In genomic region chr3:27941634-27942033, GRCm38 (mm10) we compare ENCODE assay signal across 21 mouse cellular contexts. TPM values are rescaled to one million over a fixed set of nuclear protein-coding genes. Genes with fewer than 3 reads are reported as not detected.
A peak's percentile ranks its signal among the peaks of the same experiment; 100 is the strongest.
DNase-seq lines count a peak whose midpoint lies in the region; ATAC-seq lines count a peak whose summit lies in the region.
"Had no signal": no experiment of that assay in that cellular context is flagged by ENCODE, and none has a peak within 500 bp of the region (broad histone marks: within the 10 kb centered on the region; RNA-seq: fewer than 3 reads in every experiment).

No protein-coding gene starts in this region.

- H3K27me3 ChIP-seq in intestine, embryonic 14.5 days (replicated peaks; ENCODE audit: control insufficient read depth, insufficient read depth, low read length), result no peaks in the 10 kb centered on the region
- no peaks in the 10 kb centered on the region for H3K27me3 ChIP-seq in intestine, embryonic 15.5 days (replicated peaks)
- no peaks in the 10 kb centered on the region for H3K27me3 ChIP-seq in hindbrain, embryonic 11.5 days (ENCODE audit: control insufficient read depth, insufficient read depth, low read length)
- H3K27me3 ChIP-seq: CH12.LX had no signal

- H3K4me1 ChIP-seq in intestine, embryonic 14.5 days (replicated peaks; ENCODE audit: control insufficient read depth, insufficient read depth, low read length), result peaks cover 10% of the 10 kb centered on the region; the same call in 1 of the 2 replicates
- H3K4me1 ChIP-seq in intestine, embryonic 15.5 days (replicated peaks), result peaks cover 3% of the 10 kb centered on the region; the same call in 1 of the 2 replicates
- H3K4me1 ChIP-seq in hindbrain, embryonic 11.5 days (replicated peaks; ENCODE audit: control insufficient read depth, insufficient read depth, low read length), result peaks cover 2% of the 10 kb centered on the region; the same call in 1 of the 2 replicates

- no peaks in the 10 kb centered on the region for H3K9me3 ChIP-seq in intestine, embryonic 14.5 days (ENCODE audit: control insufficient read depth, low read length)
- no peaks in the 10 kb centered on the region for H3K9me3 ChIP-seq in intestine, embryonic 15.5 days
- no peaks in the 10 kb centered on the region for H3K9me3 ChIP-seq in hindbrain, embryonic 11.5 days (ENCODE audit: control insufficient read depth, low read length)
- H3K9me3 ChIP-seq: forebrain, embryonic 13.5 days; hindbrain, embryonic 10.5 days; midbrain, embryonic 13.5 days; neural tube, embryonic 13.5 days had no signal

- DNase-seq in embryo, embryonic 11 days, result peak; percentile 23
- DNase-seq in embryo, embryonic 9.5 days (ENCODE audit: extremely low spot score), result no peak
- peak; percentile 18 for DNase-seq in intestine, embryonic 14.5 days (ENCODE audit: low spot score)
- DNase-seq in adipocyte (ENCODE audit: low spot score), result peak; percentile 56
- peak; percentile 41 for DNase-seq in mesoderm, embryonic 11.5 days (ENCODE audit: low read depth, low spot score)
- no peak for DNase-seq in hindbrain, embryonic 11.5 days (ENCODE audit: low spot score)
- DNase-seq: cerebellum, adult 8-10 months; gastrocnemius, postnatal 36 days; kidney, adult 9 months; kidney, postnatal 4 days; layer of hippocampus, adult 9-11 months; thymus, postnatal 25 days had no signal

- no peaks in the 10 kb centered on the region for H3K36me3 ChIP-seq in intestine, embryonic 14.5 days (ENCODE audit: control insufficient read depth, insufficient read depth, low read length)
- no peaks in the 10 kb centered on the region for H3K36me3 ChIP-seq in intestine, embryonic 15.5 days
- no peaks in the 10 kb centered on the region for H3K36me3 ChIP-seq in hindbrain, embryonic 11.5 days (ENCODE audit: control insufficient read depth, insufficient read depth, low read length)
- H3K36me3 ChIP-seq: hindbrain, embryonic 10.5 days; midbrain, embryonic 13.5 days; neural tube, embryonic 13.5 days had no signal

- no peak overlapping the region for H3K9ac ChIP-seq in intestine, embryonic 14.5 days (ENCODE audit: low read length)
- H3K9ac ChIP-seq in intestine, embryonic 15.5 days, result no peak overlapping the region
- no peak overlapping the region for H3K9ac ChIP-seq in hindbrain, embryonic 11.5 days (ENCODE audit: low read depth, low read length)
- H3K9ac ChIP-seq: forebrain, embryonic 13.5 days; liver, embryonic 14.5 days; midbrain, embryonic 13.5 days; neural tube, embryonic 13.5 days had no signal

- 88% methylated on average over 3 of the region's 3 CpGs for WGBS in intestine, embryonic 14.5 days
- 74% methylated on average over 3 of the region's 3 CpGs for WGBS in intestine, embryonic 15.5 days
- WGBS in hindbrain, embryonic 11.5 days, result 77% methylated on average over 3 of the region's 3 CpGs

- H3K4me2 ChIP-seq in intestine, embryonic 14.5 days (ENCODE audit: low read length), result no peak overlapping the region
- H3K4me2 ChIP-seq in intestine, embryonic 15.5 days (replicated peaks), result no peak overlapping the region
- no peak overlapping the region for H3K4me2 ChIP-seq in hindbrain, embryonic 11.5 days (replicated peaks; ENCODE audit: low read depth, low read length)
- H3K4me2 ChIP-seq: forebrain, embryonic 13.5 days; midbrain, embryonic 13.5 days; neural tube, embryonic 13.5 days had no signal

- H3K4me3 ChIP-seq in intestine, embryonic 14.5 days (ENCODE audit: low read depth, low read length), result no peak overlapping the region
- no peak overlapping the region for H3K4me3 ChIP-seq in intestine, embryonic 15.5 days (replicated peaks)
- no peak overlapping the region for H3K4me3 ChIP-seq in hindbrain, embryonic 11.5 days (ENCODE audit: low read depth, low read length)
- H3K4me3 ChIP-seq: forebrain, embryonic 13.5 days; hindbrain, embryonic 10.5 days; midbrain, embryonic 13.5 days; neural tube, embryonic 13.5 days had no signal

- H3K27ac ChIP-seq in intestine, embryonic 14.5 days (ENCODE audit: low read depth), result no peak overlapping the region
- H3K27ac ChIP-seq in intestine, embryonic 15.5 days, result no peak overlapping the region
- no peak overlapping the region for H3K27ac ChIP-seq in hindbrain, embryonic 11.5 days (ENCODE audit: low read depth, low read length)
- H3K27ac ChIP-seq: forebrain, embryonic 13.5 days; hindbrain, embryonic 10.5 days; liver, embryonic 14.5 days; midbrain, embryonic 13.5 days; neural tube, embryonic 13.5 days had no signal

- no peak for ATAC-seq in intestine, embryonic 14.5 days (replicated peaks; ENCODE audit: low FRiP score, low TSS enrichment, low read depth)
- no peak for ATAC-seq in intestine, embryonic 15.5 days
- no peak for ATAC-seq in hindbrain, embryonic 11.5 days (ENCODE audit: low FRiP score)
- ATAC-seq: forebrain, embryonic 13.5 days; midbrain, embryonic 13.5 days had no signal

RNA-seq across cellular contexts. Expression of gene Pld1, which starts 3.1 kb away (rescaled TPM):
- polyA plus RNA-seq in intestine, embryonic 14.5 days (2014; fragmentation: Nextera tagmentation; extraction: Ambion mirVana), result 7.9 and 8.2 TPM in 2 replicates
- 14.9 and 17.0 TPM in 2 replicates for polyA plus RNA-seq in intestine, embryonic 15.5 days (2015; fragmentation: Nextera tagmentation; extraction: Ambion mirVana)
- 3.9 and 4.5 TPM in 2 replicates for polyA plus RNA-seq in hindbrain, embryonic 11.5 days (2014; fragmentation: Nextera tagmentation; extraction: Ambion mirVana)

RNA-seq across cellular contexts. Expression of gene Tmem212, which starts 45.5 kb away (rescaled TPM):
- not detected in 2 replicates for polyA plus RNA-seq in intestine, embryonic 14.5 days (2014; fragmentation: Nextera tagmentation; extraction: Ambion mirVana)
- polyA plus RNA-seq in intestine, embryonic 15.5 days (2015; fragmentation: Nextera tagmentation; extraction: Ambion mirVana), result not detected in 2 replicates
- not detected in 2 replicates for polyA plus RNA-seq in hindbrain, embryonic 11.5 days (2014; fragmentation: Nextera tagmentation; extraction: Ambion mirVana)
- polyA plus RNA-seq: forebrain, embryonic 13.5 days; heart, embryonic 14.5 days; hindbrain, embryonic 10.5 days; limb, embryonic 11.5 days; liver, embryonic 14.5 days; midbrain, embryonic 13.5 days; neural tube, embryonic 13.5 days had no signal

Comparison
In these comparisons a context has a peak if more than half of its experiments do, and no peak if none do; other contexts are left out.
1. DNase-seq: peak in embryo, embryonic 11 days (single experiment), intestine, embryonic 14.5 days (single experiment), adipocyte (single experiment) and mesoderm, embryonic 11.5 days (single experiment); none in embryo, embryonic 9.5 days (single experiment) and hindbrain, embryonic 11.5 days (single experiment).